Mouse (Mus musculus): ENCODE results near the gene Tmem120b. TPM values are rescaled to one million over a fixed set of nuclear protein-coding genes. Genes with fewer than 3 reads are reported as not detected.

Gene Tmem120b
- polyA plus RNA-seq, 1 experiment from 2014 or later, result 10.4 TPM

DNA sequence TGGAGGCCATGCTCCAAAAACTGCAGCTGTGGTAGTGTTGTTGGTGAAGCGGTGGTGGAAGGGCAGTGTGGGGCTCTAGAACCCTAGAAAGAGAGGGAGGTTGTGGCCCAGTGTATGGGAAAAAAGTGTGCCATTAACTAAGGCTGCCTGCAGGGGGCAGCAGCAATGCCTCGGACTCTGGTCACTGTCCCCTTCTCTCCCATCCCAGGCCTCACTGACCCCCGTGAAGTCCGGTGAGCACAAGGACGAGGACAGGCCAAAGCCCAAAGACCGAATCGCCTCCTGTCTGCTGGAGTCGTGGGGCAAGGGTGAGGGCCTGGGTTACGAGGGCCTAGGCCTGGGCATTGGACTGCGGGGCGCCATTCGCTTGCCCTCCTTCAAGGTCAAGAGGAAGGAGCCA, 88.5 kb downstream of the Tmem120b start:
- Histone ChIP-seq H3K9ac (ENCODE audit: low read depth, low read length) (no peak overlapping the region), H3K9me3 (ENCODE audit: control insufficient read depth, low read length) (no peaks in the 10 kb centered on the region), H3K4me1 (ENCODE audit: control insufficient read depth, insufficient read depth, low read length) (no peaks in the 10 kb centered on the region), H3K36me3 (ENCODE audit: control insufficient read depth, insufficient read depth, low read length) (peaks cover 53% of the 10 kb centered on the region), H3K27me3 (replicated peaks; ENCODE audit: control insufficient read depth, insufficient read depth, low read length) (no peaks in the 10 kb centered on the region), H3K4me3 (ENCODE audit: low read length) (no peak overlapping the region), H3K27ac (ENCODE audit: low read length) (no peak overlapping the region), H3K4me2 (ENCODE audit: low read depth, low read length) (no peak overlapping the region)
- 86% methylated on average over 12 of the region's 12 CpGs for WGBS
- ATAC-seq, result no peak

GRCm38 (mm10) chr5:123157972-123158371, 89.8 kb downstream of the Tmem120b start:
- H3K9ac ChIP-seq (ENCODE audit: low read depth, low read length), result no peak overlapping the region
- H3K36me3 ChIP-seq (ENCODE audit: control insufficient read depth, insufficient read depth, low read length), result peaks cover 45% of the 10 kb centered on the region
- no peaks in the 10 kb centered on the region for H3K4me1 ChIP-seq (ENCODE audit: control insufficient read depth, insufficient read depth, low read length)
- H3K4me2 ChIP-seq (ENCODE audit: low read depth, low read length), result no peak overlapping the region
- no peak for ATAC-seq
- no peak overlapping the region for H3K27ac ChIP-seq (ENCODE audit: low read length)
- no peaks in the 10 kb centered on the region for H3K27me3 ChIP-seq (replicated peaks; ENCODE audit: control insufficient read depth, insufficient read depth, low read length)
- H3K4me3 ChIP-seq (ENCODE audit: low read length), result no peak overlapping the region
- H3K9me3 ChIP-seq (ENCODE audit: control insufficient read depth, low read length), result no peaks in the 10 kb centered on the region
- WGBS, result 88% methylated on average over 4 of the region's 4 CpGs

DNA sequence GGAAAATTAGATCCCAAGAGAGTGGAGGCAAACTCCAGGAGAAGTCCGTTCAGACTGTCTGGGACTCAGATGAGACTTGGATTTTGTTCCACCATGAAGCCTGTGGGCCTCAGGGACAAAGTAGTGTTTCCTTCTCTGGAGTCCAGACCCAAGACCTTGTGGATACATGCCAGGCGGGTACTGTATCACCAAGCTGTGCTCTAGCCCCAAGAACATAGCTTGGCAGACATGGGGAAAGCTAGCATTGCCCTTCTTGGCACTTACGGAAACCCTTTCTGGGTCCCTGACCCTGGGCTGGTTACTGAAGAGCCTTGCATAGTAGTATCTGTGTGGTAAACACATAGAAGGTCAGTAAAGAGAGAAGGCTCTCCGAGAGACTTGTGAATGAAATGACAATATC, 91.2 kb downstream of the Tmem120b start:
- Histone ChIP-seq H3K4me2 (ENCODE audit: low read depth, low read length) (no peak overlapping the region), H3K27ac (ENCODE audit: low read length) (no peak overlapping the region), H3K9me3 (ENCODE audit: control insufficient read depth, low read length) (no peaks in the 10 kb centered on the region), H3K9ac (ENCODE audit: low read depth, low read length) (no peak overlapping the region), H3K27me3 (replicated peaks; ENCODE audit: control insufficient read depth, insufficient read depth, low read length) (no peaks in the 10 kb centered on the region), H3K36me3 (ENCODE audit: control insufficient read depth, insufficient read depth, low read length) (peaks cover 57% of the 10 kb centered on the region), H3K4me1 (ENCODE audit: control insufficient read depth, insufficient read depth, low read length) (no peaks in the 10 kb centered on the region), H3K4me3 (ENCODE audit: low read length) (no peak overlapping the region)
- ATAC-seq, result no peak
- 94% methylated on average over 4 of the region's 4 CpGs for WGBS

GRCm38 (mm10) chr5:123159866-123160265, 91.7 kb downstream of the Tmem120b start:
- no peaks in the 10 kb centered on the region for H3K27me3 ChIP-seq (replicated peaks; ENCODE audit: control insufficient read depth, insufficient read depth, low read length)
- no peak for ATAC-seq
- H3K27ac ChIP-seq (ENCODE audit: low read length), result no peak overlapping the region
- H3K4me3 ChIP-seq (ENCODE audit: low read length), result no peak overlapping the region
- peaks cover 58% of the 10 kb centered on the region for H3K36me3 ChIP-seq (ENCODE audit: control insufficient read depth, insufficient read depth, low read length)
- H3K9ac ChIP-seq (ENCODE audit: low read depth, low read length), result no peak overlapping the region
- WGBS, result 94% methylated on average over 15 of the region's 15 CpGs
- no peak overlapping the region for H3K4me2 ChIP-seq (ENCODE audit: low read depth, low read length)
- no peaks in the 10 kb centered on the region for H3K4me1 ChIP-seq (ENCODE audit: control insufficient read depth, insufficient read depth, low read length)
- no peaks in the 10 kb centered on the region for H3K9me3 ChIP-seq (ENCODE audit: control insufficient read depth, low read length)

GRCm38 (mm10) chr5:123160341-123160740, 92.1 kb downstream of the Tmem120b start:
- 92% methylated on average over 15 of the region's 15 CpGs for WGBS
- H3K27ac ChIP-seq (ENCODE audit: low read length), result no peak overlapping the region
- H3K4me1 ChIP-seq (ENCODE audit: control insufficient read depth, insufficient read depth, low read length), result no peaks in the 10 kb centered on the region
- no peaks in the 10 kb centered on the region for H3K27me3 ChIP-seq (replicated peaks; ENCODE audit: control insufficient read depth, insufficient read depth, low read length)
- ATAC-seq, result no peak
- H3K4me2 ChIP-seq (ENCODE audit: low read depth, low read length), result no peak overlapping the region
- no peak overlapping the region for H3K9ac ChIP-seq (ENCODE audit: low read depth, low read length)
- H3K9me3 ChIP-seq (ENCODE audit: control insufficient read depth, low read length), result no peaks in the 10 kb centered on the region
- H3K4me3 ChIP-seq (ENCODE audit: low read length), result no peak overlapping the region
- H3K36me3 ChIP-seq (ENCODE audit: control insufficient read depth, insufficient read depth, low read length), result peaks cover 58% of the 10 kb centered on the region

DNA sequence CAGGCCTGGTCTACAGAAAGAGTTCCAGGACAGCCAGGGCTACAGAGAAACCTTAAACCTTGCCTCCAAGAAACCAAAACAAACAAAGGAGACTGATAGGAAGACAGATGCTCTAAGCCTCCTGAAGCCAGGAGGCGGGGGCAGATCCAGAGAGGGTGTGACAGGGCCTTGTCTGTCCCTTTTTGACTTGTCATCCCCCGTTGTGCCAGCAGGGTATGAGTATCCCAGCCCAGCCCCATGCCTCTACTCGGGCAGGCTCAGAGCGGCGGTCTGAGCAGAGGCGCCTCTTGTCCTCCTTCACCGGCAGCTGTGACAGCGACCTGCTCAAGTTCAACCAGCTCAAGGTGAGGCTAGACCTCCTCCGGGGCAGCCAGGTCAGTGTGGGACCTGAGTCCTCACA, 94.7 kb downstream of the Tmem120b start:
- Histone ChIP-seq H3K9ac (ENCODE audit: low read depth, low read length) (no peak overlapping the region), H3K9me3 (ENCODE audit: control insufficient read depth, low read length) (no peaks in the 10 kb centered on the region), H3K4me1 (ENCODE audit: control insufficient read depth, insufficient read depth, low read length) (no peaks in the 10 kb centered on the region), H3K27me3 (replicated peaks; ENCODE audit: control insufficient read depth, insufficient read depth, low read length) (no peaks in the 10 kb centered on the region), H3K4me3 (ENCODE audit: low read length) (no peak overlapping the region), H3K27ac (ENCODE audit: low read length) (no peak overlapping the region), H3K4me2 (ENCODE audit: low read depth, low read length) (no peak overlapping the region), H3K36me3 (ENCODE audit: control insufficient read depth, insufficient read depth, low read length) (peaks cover 50% of the 10 kb centered on the region)
- ATAC-seq, result 0 out of 2 replicates have a peak, but pooled peaks have one; percentile 22
- WGBS, result 85% methylated on average over 9 of the region's 9 CpGs

- H3K36me3 ChIP-seq (ENCODE audit: control insufficient read depth, insufficient read depth, low read length), result peaks cover 23% of the 10 kb centered on the region
- no peak overlapping the region for H3K9ac ChIP-seq (ENCODE audit: low read depth, low read length)
- H3K4me3 ChIP-seq (ENCODE audit: low read length), result no peak overlapping the region
- H3K27me3 ChIP-seq (replicated peaks; ENCODE audit: control insufficient read depth, insufficient read depth, low read length), result no peaks in the 10 kb centered on the region
- no peak overlapping the region for H3K4me2 ChIP-seq (ENCODE audit: low read depth, low read length)
- no peaks in the 10 kb centered on the region for H3K9me3 ChIP-seq (ENCODE audit: control insufficient read depth, low read length)
- no peak overlapping the region for H3K27ac ChIP-seq (ENCODE audit: low read length)
- H3K4me1 ChIP-seq (ENCODE audit: control insufficient read depth, insufficient read depth, low read length), result no peaks in the 10 kb centered on the region; the same call in 1 of the 2 replicates
- 75% methylated on average over 10 of the region's 10 CpGs for WGBS
- ATAC-seq, result 0 out of 2 replicates have a peak, but pooled peaks have one; percentile 16
Measured at GRCm38 (mm10) chr5:123166437-123166836, 98.2 kb downstream of the Tmem120b start.

Other genes with a start within 250 kb of the Tmem120b start
- gene Anapc5, start 247.1 kb upstream of the Tmem120b start, polyA plus RNA-seq (2015; fragmentation: Nextera tagmentation; extraction: Ambion mirVana), result 322 and 351 TPM in 2 replicates
- 26.9 and 32.4 TPM in 2 replicates for gene Rnf34, start 218.4 kb upstream of the Tmem120b start, polyA plus RNA-seq (2015; fragmentation: Nextera tagmentation; extraction: Ambion mirVana)
- 21.6 and 22.4 TPM in 2 replicates for gene Kdm2b, start 78.6 kb upstream of the Tmem120b start, polyA plus RNA-seq (2015; fragmentation: Nextera tagmentation; extraction: Ambion mirVana)
- 20.1 and 21.9 TPM in 2 replicates for gene Orai1, start 53.3 kb upstream of the Tmem120b start, polyA plus RNA-seq (2015; fragmentation: Nextera tagmentation; extraction: Ambion mirVana)
- 0.57 TPM in 1 of 2 replicates, not detected in the other for gene Morn3, start 21.4 kb upstream of the Tmem120b start, polyA plus RNA-seq (2015; fragmentation: Nextera tagmentation; extraction: Ambion mirVana)
- gene Rhof, start 64.3 kb downstream of the Tmem120b start, polyA plus RNA-seq (2015; fragmentation: Nextera tagmentation; extraction: Ambion mirVana), result 2.5 and 2.8 TPM in 2 replicates
- gene Setd1b, start 73.8 kb downstream of the Tmem120b start, polyA plus RNA-seq (2015; fragmentation: Nextera tagmentation; extraction: Ambion mirVana), result 6.6 and 6.9 TPM in 2 replicates
- gene Psmd9, start 101.0 kb downstream of the Tmem120b start, polyA plus RNA-seq (2015; fragmentation: Nextera tagmentation; extraction: Ambion mirVana), result 64.3 and 66.3 TPM in 2 replicates
- gene Hpd, start 114.3 kb downstream of the Tmem120b start, polyA plus RNA-seq (2015; fragmentation: Nextera tagmentation; extraction: Ambion mirVana), result 9.0 and 9.9 TPM in 2 replicates
- 0.40 and 0.50 TPM in 2 replicates for gene Wdr66, start 183.7 kb downstream of the Tmem120b start, polyA plus RNA-seq (2015; fragmentation: Nextera tagmentation; extraction: Ambion mirVana)